Mouse (Mus musculus): ENCODE measurements around the gene Gm3685. TPM values are rescaled to one million over a fixed set of nuclear protein-coding genes. Genes with fewer than 3 reads are reported as not detected.
"Not testable (repeated sequence)": the region's sequence is repeated elsewhere in the genome, so short reads cannot be mapped to it uniquely, and the experiment has no call there.

The Gm3685 gene
- total RNA-seq (2021), result not detected

DNA sequence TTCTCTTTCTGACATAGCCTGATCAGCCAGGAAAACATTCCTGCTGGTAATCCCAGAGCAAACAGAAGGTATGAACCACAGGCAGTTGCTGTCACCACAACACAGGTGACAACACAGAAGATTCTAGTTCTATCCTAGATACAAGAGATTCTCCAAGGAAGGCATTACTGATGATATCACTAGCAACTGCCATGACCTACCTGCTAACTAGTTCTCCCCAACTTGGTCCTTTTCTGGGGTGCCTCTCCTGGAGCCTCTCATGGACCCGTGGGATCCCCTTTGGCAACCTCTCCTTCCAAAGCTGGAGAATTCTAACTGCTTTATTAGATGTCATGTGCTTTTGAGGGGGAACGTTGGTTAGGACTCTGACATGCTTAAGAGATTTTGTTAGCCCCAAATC is at the start of gene Gm3685:
TSS of gene Gm3685 (minus strand) at position 101 of the 400 bp plus-strand sequence.
- intact Hi-C loops (cut with DNase I); DNase-seq: not testable (repeated sequence)

DNA sequence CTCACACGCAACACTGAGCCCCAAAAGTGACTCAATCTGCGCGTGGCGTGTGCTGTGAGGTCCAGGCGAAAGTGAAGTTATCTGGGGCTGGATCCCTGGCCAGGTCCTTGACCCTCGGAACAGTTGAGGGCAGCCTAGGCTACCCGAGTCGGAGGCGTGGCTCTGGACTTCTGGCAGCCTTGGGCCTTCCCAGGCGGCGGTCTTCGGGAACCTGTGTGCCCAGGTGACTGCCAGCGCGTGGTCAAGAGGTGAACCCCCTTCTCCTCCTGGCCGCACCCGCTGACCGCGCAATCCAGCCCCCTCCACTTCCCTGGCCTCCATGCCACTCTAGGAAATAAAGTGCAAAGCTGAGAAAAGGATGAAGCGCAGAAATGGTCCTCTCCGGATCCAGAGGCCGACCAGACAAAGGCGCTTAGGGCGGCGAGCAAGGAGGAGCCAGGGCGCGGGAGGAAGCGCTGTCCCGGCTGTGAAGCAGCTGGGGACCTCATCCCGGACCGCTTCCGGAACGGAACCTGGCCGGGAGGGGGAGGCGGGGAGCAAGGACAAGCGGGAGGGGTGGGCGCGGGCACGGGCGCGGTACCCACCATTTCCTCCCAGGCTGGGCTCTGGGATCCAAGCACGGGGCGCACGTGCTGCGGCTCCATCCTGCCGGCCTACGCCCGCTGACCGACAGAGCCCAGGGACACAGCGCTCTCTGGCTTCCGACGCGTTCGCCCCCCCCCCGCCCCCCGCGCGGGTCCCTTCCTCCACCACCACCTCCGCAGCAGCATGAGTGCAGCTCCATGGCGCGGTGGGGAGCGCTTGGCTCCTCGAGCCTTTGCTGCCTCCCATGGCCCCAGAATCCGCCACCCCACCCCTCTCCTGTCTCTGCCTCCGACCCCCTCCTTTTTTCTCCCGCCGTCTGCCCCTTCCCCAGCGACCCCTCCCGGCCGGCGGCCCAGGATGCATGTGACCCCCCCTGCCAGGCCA is 17.7 kb downstream of the Gm3685 start, which contains the start of gene Gm10406:
TSS of gene Gm10406 (minus strand) at position 669 of the 969 bp plus-strand sequence.
- peak; percentile 29 to 48 for DNase-seq
- intact Hi-C loops (cut with DNase I), result not testable (repeated sequence)

DNA sequence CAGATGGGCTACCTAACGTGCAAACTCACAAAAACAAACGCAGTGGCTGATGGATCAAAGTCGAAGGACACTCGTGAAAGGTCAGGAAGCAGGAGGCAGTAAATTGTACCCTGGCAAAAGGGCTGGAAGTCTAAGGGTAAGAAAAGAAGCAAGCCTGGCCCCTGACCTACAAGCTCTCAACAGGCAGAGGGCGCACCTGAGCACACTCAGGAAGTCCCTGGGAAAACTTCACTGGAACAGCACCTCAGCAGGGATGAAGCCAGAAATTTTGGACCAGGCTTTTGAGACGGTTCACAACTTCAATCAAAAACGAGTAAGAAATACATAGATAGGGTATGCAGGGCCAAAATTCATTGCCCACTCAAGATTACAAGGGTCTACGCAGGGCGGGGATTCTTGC is 18.5 kb downstream of the Gm3685 start:
- DNase-seq, result peak; percentile 0 to 3

More for the DNA sequence above, 18.5 kb downstream of the Gm3685 start:
- intact Hi-C loops (cut with DNase I), result not testable (repeated sequence)

Other genes starting within 250 kb of the Gm3685 start
- gene Gm3642, start 204.7 kb downstream of the Gm3685 start, total RNA-seq (2021), result not detected
- under 1 TPM; 0.33 to 0.35 TPM for gene Gm3667, start 155.0 kb downstream of the Gm3685 start, total RNA-seq (2021)
- not detected for gene Gm6356, start 71.2 kb downstream of the Gm3685 start, total RNA-seq (2021)
- under 1 TPM in 1 of 2 experiments, not detected in 1; 0.19 TPM for gene Gm10406, start 17.5 kb downstream of the Gm3685 start, total RNA-seq (2021)
- gene Gm3696, start 55.7 kb upstream of the Gm3685 start, total RNA-seq (2021), result not detected
- gene Gm6676, start 80.4 kb upstream of the Gm3685 start, total RNA-seq (2021), result not detected
- gene Gm3512, start 129.6 kb upstream of the Gm3685 start, total RNA-seq (2021), result not detected
- gene Gm16434, start 149.6 kb upstream of the Gm3685 start, total RNA-seq (2021), result not detected
- gene Gm3727, start 219.7 kb upstream of the Gm3685 start, total RNA-seq (2021), result not detected

All from heart, postnatal 36 days (tissue).